Mouse (Mus musculus) lung, adult 2 months (tissue): Measurements from ENCODE around the gene Gm13277. TPM values are rescaled to one million over a fixed set of nuclear protein-coding genes. Genes with fewer than 3 reads are reported as not detected.
A peak's percentile ranks its signal among the peaks of the same experiment; 100 is the strongest.
"Not testable (repeated sequence)": the region's sequence is repeated elsewhere in the genome, so short reads cannot be mapped to it uniquely, and the experiment has no call there.

Experiments used
- DNase-seq: peaks from one replicate; pipeline ENCODE4 v3.0.0; 2022
- H3K4me1 ChIP-seq: fragments of 200-500 bp; 2 replicates; pipeline ENCODE4 v1.6.1; 2011; ENCODE audit warnings: low read length; ENCODE audit not compliant: control insufficient read depth, insufficient read depth
- H3K4me3 ChIP-seq: fragments of 200-500 bp; replicated peaks from 2 replicates; pipeline ENCODE3; 2011; ENCODE audit warnings: low read depth, mild to moderate bottlenecking, control low read depth, low read length; ENCODE audit errors: extremely low read depth
- CTCF ChIP-seq: fragments of 200-500 bp; IDR thresholded peaks from 2 replicates; pipeline ENCODE4 v1.5.1; 2011; ENCODE audit warnings: mild to moderate bottlenecking, low read length, control low read depth; ENCODE audit not compliant: insufficient read depth
- POLR2A ChIP-seq: fragments of 200-500 bp; IDR thresholded peaks from 2 replicates; pipeline ENCODE4 v1.6.1; 2011; ENCODE audit warnings: low read depth, mild to moderate bottlenecking, control low read depth, low read length, borderline replicate concordance; ENCODE audit errors: extremely low read depth
- WGBS: fragments of 180-500 bp; shearing (Covaris S2); methylation state at CpG from one replicate; pipeline ENCODE4 v1.1.7; 2018; 5-methylcytosine and 5-hydroxymethylcytosine counted together
- polyA plus RNA-seq: library from polyadenylated mRNA; depleted of rRNA; stranded (reverse); fragments of >200 nt; gene quantifications from 2 replicates; pipeline ENCODE4 v1.2.3, GENCODE M21; 2012; rRNA removed

The Gm13277 gene
- polyA plus RNA-seq, 1 experiment, result not detected

- H3K4me3 ChIP-seq, DNase-seq, H3K4me1 ChIP-seq: not testable (repeated sequence)
- WGBS, result no CpG with 5 or more reads among the region's 29 CpGs
Measured at GRCm38 (mm10) chr4:88802954-88803353, 14.5 kb downstream of the Gm13277 start, which contains the start of gene Gm13287. Gm13287 (plus strand) TSS chr4:88803254.

DNA sequence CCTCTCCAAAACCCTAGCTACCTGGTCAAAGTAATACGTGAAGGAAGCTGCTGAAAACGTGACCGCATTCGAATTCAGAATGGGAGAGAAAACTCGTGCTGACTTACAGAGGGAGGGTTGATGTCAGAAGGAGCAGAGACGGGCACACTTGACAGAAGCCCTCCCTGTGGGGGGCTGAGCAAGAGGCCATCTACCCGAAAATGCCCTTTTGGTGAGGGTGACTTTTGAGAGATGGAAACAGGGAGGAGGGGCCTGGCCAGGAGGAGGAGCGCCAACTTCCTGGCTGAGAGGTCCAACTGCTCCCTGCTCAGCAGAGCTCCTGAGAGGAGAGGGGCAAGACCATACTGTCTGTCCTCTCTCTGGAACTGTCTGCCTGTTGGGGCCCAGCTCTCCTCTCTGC is 16.8 kb downstream of the Gm13277 start, which contains the start of gene Gm13288:
TSS of gene Gm13288 (plus strand) at position 301 of the 400 bp plus-strand sequence.
- not testable (repeated sequence) for H3K4me1 ChIP-seq, DNase-seq, H3K4me3 ChIP-seq
- WGBS, result no CpG with 5 or more reads among the region's 8 CpGs

DNA sequence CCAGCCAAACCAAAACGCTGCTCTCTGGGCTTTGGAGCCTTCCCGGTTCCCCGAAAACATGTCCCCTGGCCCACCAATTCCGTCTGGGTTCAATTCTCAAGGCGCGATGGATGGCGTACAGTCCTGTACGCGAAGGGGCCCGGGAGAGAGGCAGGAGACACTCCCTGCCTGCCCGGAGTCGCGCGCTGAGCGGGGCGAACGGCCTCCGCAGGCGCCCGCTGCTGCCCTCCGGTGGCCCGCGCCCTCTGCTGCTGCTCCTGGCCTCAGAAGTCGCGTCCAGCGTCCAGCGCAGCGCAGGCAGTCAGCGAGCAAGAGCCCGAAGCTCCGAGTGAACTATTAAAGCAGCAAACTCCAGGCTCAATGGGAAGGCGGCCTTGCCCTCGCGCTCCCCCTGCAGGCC is 17.3 kb downstream of the Gm13277 start:
- 0% methylated on average over 9 of the region's 34 CpGs for WGBS
- H3K4me3 ChIP-seq, H3K4me1 ChIP-seq: not testable (repeated sequence)
- DNase-seq, result peak; percentile 5

DNA sequence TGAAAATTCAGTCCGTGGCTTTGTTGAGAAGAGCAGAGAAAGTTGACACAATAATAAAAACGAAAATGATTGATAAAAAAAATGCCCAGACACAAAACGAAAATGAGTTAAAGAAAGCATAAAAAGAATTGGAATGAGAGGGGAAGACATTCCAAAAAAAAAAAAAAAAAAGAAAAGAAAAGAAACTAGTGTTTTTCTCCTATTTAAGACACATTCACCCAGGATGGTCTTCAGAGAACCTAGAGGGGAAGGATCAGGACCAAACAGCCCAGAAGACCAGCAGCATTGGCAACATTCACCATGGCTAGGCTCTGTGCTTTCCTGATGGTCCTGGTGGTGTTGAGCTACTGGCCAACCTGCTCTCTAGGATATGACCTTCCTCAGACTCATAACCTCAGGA is 27.5 kb downstream of the Gm13277 start, which contains the start of gene Ifna7:
TSS of gene Ifna7 (plus strand) at position 301 of the 400 bp plus-strand sequence.
- Histone ChIP-seq H3K4me1 (no peaks in the 10 kb centered on the region), H3K4me3 (no peak within 1 kb of the TSS)
- WGBS, result 41% methylated on average over 3 of the region's 3 CpGs
- DNase-seq, result no peak
- no peak for TF ChIP-seq CTCF

DNA sequence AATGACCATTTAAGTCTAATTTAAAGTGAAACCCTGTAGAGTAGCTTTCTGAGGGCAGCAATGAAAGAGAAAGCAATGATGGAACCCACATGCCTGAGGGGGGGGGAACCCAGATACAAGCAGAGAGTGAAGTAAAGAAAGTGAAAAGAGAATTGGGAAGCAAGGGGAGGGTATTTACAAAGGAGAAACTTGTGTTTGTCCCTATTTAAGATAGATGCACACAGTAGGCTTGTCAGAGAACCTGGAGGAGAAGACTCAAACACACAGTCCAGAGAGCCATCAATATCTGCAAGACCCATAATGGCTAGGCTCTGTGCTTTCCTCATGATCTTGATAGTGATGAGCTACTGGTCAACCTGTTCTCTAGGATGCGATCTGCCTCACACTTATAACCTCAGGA is 31.2 kb downstream of the Gm13277 start, which contains the start of gene Ifna11:
TSS of gene Ifna11 (plus strand) at position 301 of the 400 bp plus-strand sequence.
- DNase-seq, result no peak
- no peaks in the 10 kb centered on the region for H3K4me1 ChIP-seq
- TF ChIP-seq CTCF (no peak), POLR2A (no peak)
- WGBS, result 73% methylated on average over 1 of the region's 1 CpGs
- H3K4me3 ChIP-seq, result no peak within 1 kb of the TSS

- TF ChIP-seq CTCF (no peak), POLR2A (no peak)
- no peak for DNase-seq
- WGBS, result 19% methylated on average over 4 of the region's 4 CpGs
- no peaks in the 10 kb centered on the region for H3K4me1 ChIP-seq
- H3K4me3 ChIP-seq, result no peak overlapping the region
Measured at GRCm38 (mm10) chr4:88822995-88823394, 34.6 kb downstream of the Gm13277 start.

- DNase-seq, H3K4me1 ChIP-seq, H3K4me3 ChIP-seq: not testable (repeated sequence)
Measured at GRCm38 (mm10) chr4:88827116-88827515, 38.7 kb downstream of the Gm13277 start, which contains the start of gene Ifna6. Ifna6 (plus strand) TSS chr4:88827416.

DNA sequence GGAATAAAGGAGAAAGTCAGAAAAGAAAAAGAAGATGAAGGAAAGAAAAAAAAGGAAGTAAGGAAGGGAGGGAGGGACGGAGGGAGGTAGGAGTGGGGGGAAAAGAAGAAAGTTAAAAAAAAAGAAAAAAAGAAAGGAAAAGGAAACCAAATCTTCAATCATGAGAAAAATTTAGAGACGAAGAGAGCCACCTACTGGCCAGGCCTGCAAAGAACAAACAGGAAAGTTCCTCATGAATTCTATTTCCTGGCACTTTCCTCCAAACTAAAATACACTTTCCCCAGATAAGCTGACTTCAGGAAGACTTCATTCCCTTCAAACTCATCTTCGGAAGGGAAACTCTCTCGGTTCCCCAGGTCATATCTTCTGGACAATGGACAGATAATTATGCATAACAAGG is 42.1 kb downstream of the Gm13277 start:
- Histone ChIP-seq H3K4me1 (no peaks in the 10 kb centered on the region), H3K4me3 (no peak overlapping the region)
- WGBS, result 18% methylated on average over 4 of the region's 4 CpGs
- peak; percentile 9 for DNase-seq
- 0 out of 2 replicates have a peak, but pooled peaks have one; percentile 7 for TF ChIP-seq CTCF
- no peak for TF ChIP-seq POLR2A

- H3K4me3 ChIP-seq, H3K4me1 ChIP-seq, DNase-seq: not testable (repeated sequence)
- 77% methylated on average over 1 of the region's 1 CpGs for WGBS
Measured at GRCm38 (mm10) chr4:88835225-88835624, 46.8 kb downstream of the Gm13277 start, which contains the start of gene Ifna5. Ifna5 (plus strand) TSS chr4:88835525.

Other genes starting within 250 kb of the Gm13277 start
- gene Ifna15, start 230.4 kb upstream of the Gm13277 start, polyA plus RNA-seq, result not detected in 2 replicates
- gene Ifna14, start 216.8 kb upstream of the Gm13277 start, polyA plus RNA-seq, result not detected in 2 replicates
- not detected in 2 replicates for gene Ifna9, start 196.2 kb upstream of the Gm13277 start, polyA plus RNA-seq
- gene Ifna12, start 185.3 kb upstream of the Gm13277 start, polyA plus RNA-seq, result not detected in 2 replicates
- gene C87499, start 154.2 kb upstream of the Gm13277 start, polyA plus RNA-seq, result not detected in 2 replicates
- gene Ifna13, start 144.2 kb upstream of the Gm13277 start, polyA plus RNA-seq, result not detected in 2 replicates
- not detected in 2 replicates for gene Ifna16, start 111.7 kb upstream of the Gm13277 start, polyA plus RNA-seq
- gene Ifna2, start 104.7 kb upstream of the Gm13277 start, polyA plus RNA-seq, result not detected in 2 replicates
- gene Ifnab, start 97.3 kb upstream of the Gm13277 start, polyA plus RNA-seq, result not detected in 2 replicates
- gene Gm26566, start 66.8 kb upstream of the Gm13277 start, polyA plus RNA-seq, result 0.19 and 0.33 TPM in 2 replicates
- 19.6 and 19.7 TPM in 2 replicates for gene Klhl9, start 66.2 kb upstream of the Gm13277 start, polyA plus RNA-seq
- not detected in 2 replicates for gene Gm13271, start 33.8 kb upstream of the Gm13277 start, polyA plus RNA-seq
- not detected in 2 replicates for gene Gm13283, start 28.5 kb upstream of the Gm13277 start, polyA plus RNA-seq
- not detected in 2 replicates for gene Gm13290, start 14.8 kb upstream of the Gm13277 start, polyA plus RNA-seq
- gene Gm13289, start 11.7 kb upstream of the Gm13277 start, polyA plus RNA-seq, result not detected in 2 replicates
- not detected in 2 replicates for gene Gm13272, start 8.8 kb upstream of the Gm13277 start, polyA plus RNA-seq
- not detected in 2 replicates for gene Ifnz, start 6.5 kb upstream of the Gm13277 start, polyA plus RNA-seq
- not detected in 2 replicates for gene Gm13276, start 2.9 kb upstream of the Gm13277 start, polyA plus RNA-seq
- gene Gm13278, start 2.9 kb downstream of the Gm13277 start, polyA plus RNA-seq, result not detected in 2 replicates
- not detected in 2 replicates for gene Gm13275, start 5.9 kb downstream of the Gm13277 start, polyA plus RNA-seq
- not detected in 2 replicates for gene Gm13279, start 8.8 kb downstream of the Gm13277 start, polyA plus RNA-seq
- not detected in 2 replicates for gene Gm13285, start 11.0 kb downstream of the Gm13277 start, polyA plus RNA-seq
- gene Gm13287, start 14.6 kb downstream of the Gm13277 start, polyA plus RNA-seq, result not detected in 2 replicates
- not detected in 2 replicates for gene Gm13288, start 16.9 kb downstream of the Gm13277 start, polyA plus RNA-seq
- not detected in 2 replicates for gene Ifna7, start 27.6 kb downstream of the Gm13277 start, polyA plus RNA-seq
- not detected in 2 replicates for gene Ifna11, start 31.3 kb downstream of the Gm13277 start, polyA plus RNA-seq
- gene Ifna6, start 38.8 kb downstream of the Gm13277 start, polyA plus RNA-seq, result not detected in 2 replicates
- not detected in 2 replicates for gene Ifna5, start 46.9 kb downstream of the Gm13277 start, polyA plus RNA-seq
- gene Ifna4, start 53.2 kb downstream of the Gm13277 start, polyA plus RNA-seq, result not detected in 2 replicates
- gene Ifna1, start 61.5 kb downstream of the Gm13277 start, polyA plus RNA-seq, result not detected in 2 replicates
- gene Ifne, start 91.6 kb downstream of the Gm13277 start, polyA plus RNA-seq, result not detected in 2 replicates